Mouse (Mus musculus) heart, embryonic 16.5 days (tissue): ENCODE data around the gene Thada. TPM values are rescaled to one million over a fixed set of nuclear protein-coding genes. Genes with fewer than 3 reads are reported as not detected.

ENCODE experiments used
- ATAC-seq: fragments of 200-750 bp; cut with Nextera tagmentation; replicated peaks from 2 replicates; pipeline ENCODE4 v1.8.0; 2017; ENCODE audit warnings: moderate number of reproducible peaks; ENCODE audit not compliant: insufficient read depth, low FRiP score; ENCODE audit errors: extremely low read depth
- H3K27ac ChIP-seq: fragments of 300-500 bp; sonication (generic); 2 replicates; pipeline ENCODE4 v1.5.1; 2014; ENCODE audit warnings: mild to moderate bottlenecking, low read length, control low read depth, moderate library complexity
- H3K27me3 ChIP-seq: fragments of 300-500 bp; sonication (generic); 2 replicates; pipeline ENCODE4 v1.6.1; 2014; ENCODE audit warnings: low read length, mixed read lengths; ENCODE audit not compliant: control insufficient read depth, insufficient read depth
- H3K36me3 ChIP-seq: fragments of 300-500 bp; sonication (generic); 2 replicates; pipeline ENCODE4 v1.6.1; 2014; ENCODE audit not compliant: control insufficient read depth, insufficient read depth
- H3K4me1 ChIP-seq: fragments of 300-500 bp; sonication (generic); 2 replicates; pipeline ENCODE4 v1.6.1; 2014; ENCODE audit warnings: low read length, mixed read lengths; ENCODE audit not compliant: control insufficient read depth, insufficient read depth
- H3K4me2 ChIP-seq: fragments of 300-500 bp; sonication (generic); 2 replicates; pipeline ENCODE4 v1.6.1; 2014; ENCODE audit warnings: low read depth, mild to moderate bottlenecking, control low read depth, low read length
- H3K4me3 ChIP-seq: fragments of 300-500 bp; sonication (generic); 2 replicates; pipeline ENCODE4 v1.5.1; 2014; ENCODE audit warnings: mild to moderate bottlenecking, control low read depth, low read length
- H3K9ac ChIP-seq: fragments of 300-500 bp; sonication (generic); 2 replicates; pipeline ENCODE4 v1.6.1; 2014; ENCODE audit warnings: low read length, control low read depth
- H3K9me3 ChIP-seq: fragments of 300-500 bp; sonication (generic); replicated peaks from 2 replicates; pipeline ENCODE4 v1.6.1; 2016; ENCODE audit warnings: low read length; ENCODE audit not compliant: control insufficient read depth
- WGBS: fragments of 180-500 bp; shearing (Covaris S2); extraction: QIAGEN DNeasy Blood & Tissue Kit; methylation state at CpG from one replicate; pipeline ENCODE4 v1.1.7; 2014; 5-methylcytosine and 5-hydroxymethylcytosine counted together
- polyA plus RNA-seq: library from polyadenylated mRNA; unstranded; fragments of >200 nt; fragmentation: Nextera tagmentation; extraction: Ambion mirVana; gene quantifications from 2 replicates; pipeline ENCODE4 v1.2.1, GENCODE M21; 2015

Thada gene
- polyA plus RNA-seq: 4.8 and 5.3 TPM in 2 replicates

DNA sequence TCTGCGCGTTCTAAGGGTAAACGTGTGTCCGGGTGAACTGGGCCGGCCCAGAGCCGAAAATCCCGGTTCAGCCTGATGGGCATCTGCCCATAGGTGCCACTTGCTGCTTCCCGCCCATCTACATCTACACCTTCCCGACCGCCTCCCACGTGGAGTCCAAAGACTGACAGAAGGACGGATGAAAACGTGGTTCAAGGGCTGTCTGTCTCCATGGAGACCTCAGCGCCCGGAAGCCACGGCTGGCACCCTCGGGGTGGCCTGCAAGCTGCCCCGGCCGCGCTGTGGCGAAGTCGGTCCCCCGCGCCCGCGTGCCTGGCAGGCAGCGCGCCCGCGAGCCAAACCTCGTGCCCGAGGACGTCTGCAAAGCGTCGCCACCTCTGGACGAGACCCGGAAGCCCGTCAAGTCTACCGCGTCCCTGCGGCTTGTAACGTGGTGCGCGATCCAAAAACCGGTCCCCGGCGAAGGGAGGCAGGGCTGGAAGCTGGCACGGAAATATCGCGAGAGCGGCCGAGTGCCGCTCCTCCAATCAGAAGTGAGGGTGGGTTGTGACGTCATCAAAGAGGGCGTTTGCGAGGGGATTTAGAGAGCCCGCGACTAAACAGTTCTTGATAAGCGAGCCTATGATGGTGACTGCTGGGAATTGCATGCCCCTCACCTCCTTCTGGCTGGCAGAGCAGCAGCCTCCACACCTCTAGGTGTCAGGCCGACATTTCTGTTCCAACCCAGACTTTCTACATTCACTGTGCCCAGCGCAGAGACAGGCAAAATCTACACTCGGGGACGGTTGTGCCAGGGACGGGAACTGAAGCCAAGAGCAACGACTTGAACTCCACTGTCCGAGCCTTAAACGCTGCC is at the start of gene Thada:
Gene Thada (minus strand): TSS at position 453 of the 856 bp plus-strand sequence.
- no peaks in the 10 kb centered on the region for H3K27me3 ChIP-seq
- peaks cover 7% of the 10 kb centered on the region for H3K4me1 ChIP-seq
- ATAC-seq: peak; percentile 98
- H3K4me2 ChIP-seq: peak within 1 kb of the TSS; percentile 98
- peaks cover 4% of the 10 kb centered on the region for H3K36me3 ChIP-seq
- H3K27ac ChIP-seq: peak within 1 kb of the TSS; percentile 78
- no peaks in the 10 kb centered on the region for H3K9me3 ChIP-seq
- WGBS: under 1% methylated on average over 67 of the region's 67 CpGs
- H3K4me3 ChIP-seq: peak within 1 kb of the TSS; percentile 86
- H3K9ac ChIP-seq: peak within 1 kb of the TSS; percentile 91

GRCm38 (mm10) chr17:84512516-84513085 is 46.6 kb upstream of the Thada start:
- peak overlapping the region; percentile 79 for H3K4me3 ChIP-seq
- H3K27me3 ChIP-seq: no peaks in the 10 kb centered on the region
- peak overlapping the region; percentile 80 for H3K9ac ChIP-seq
- H3K36me3 ChIP-seq: no peaks in the 10 kb centered on the region
- no peak overlapping the region for H3K27ac ChIP-seq
- peaks cover 5% of the 10 kb centered on the region; the same call in 1 of the 2 replicates for H3K4me1 ChIP-seq
- ATAC-seq: no peak
- no peaks in the 10 kb centered on the region for H3K9me3 ChIP-seq
- WGBS: 38% methylated on average over 4 of the region's 4 CpGs
- peak overlapping the region; percentile 98 for H3K4me2 ChIP-seq

DNA sequence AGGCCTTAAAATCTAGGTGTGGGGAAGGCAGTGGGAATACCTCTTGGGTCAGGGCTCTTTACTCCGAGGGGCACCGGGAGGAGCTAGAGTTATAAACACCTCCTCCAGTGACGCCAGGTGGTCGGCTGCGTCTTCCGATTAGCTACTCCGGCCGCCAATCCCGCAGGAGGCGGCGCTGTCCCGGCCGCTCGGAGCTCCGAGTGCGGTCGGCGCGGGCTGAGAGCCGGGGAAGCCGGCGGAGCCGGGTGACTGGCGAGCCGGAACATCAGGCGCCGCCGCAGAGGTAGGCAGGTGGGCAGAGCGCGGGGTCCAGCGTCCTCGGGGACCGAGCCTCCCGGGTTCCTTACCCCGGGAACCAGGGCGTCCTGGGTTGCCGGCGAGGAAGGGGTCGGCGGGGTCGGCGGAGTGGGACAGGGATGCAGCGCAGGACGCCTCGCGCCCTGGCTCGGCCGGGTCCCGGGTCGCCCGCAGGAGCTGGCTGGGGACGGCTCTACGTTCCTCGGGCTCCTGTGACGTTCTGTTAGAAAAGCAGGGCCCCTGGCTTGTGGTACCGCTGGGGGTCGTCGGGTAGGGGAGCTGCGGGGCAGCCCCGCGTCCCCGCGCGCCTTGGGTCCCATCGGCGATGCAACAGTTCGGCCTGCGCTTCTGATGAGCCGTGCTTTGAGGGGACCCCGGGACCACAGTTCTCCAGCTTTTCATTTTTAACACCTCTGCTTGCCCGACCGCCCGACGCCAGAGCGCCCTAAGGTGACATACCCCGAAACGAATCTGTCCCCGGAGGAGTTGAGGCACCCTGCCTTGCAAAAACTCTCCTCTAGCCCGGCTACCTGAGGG is 45.9 kb upstream of the Thada start, which contains the start of gene Plekhh2:
Gene Plekhh2 (plus strand): TSS at position 214 of the 834 bp plus-strand sequence.
- Histone ChIP-seq H3K4me3 (peak within 1 kb of the TSS; percentile 79), H3K4me2 (peak within 1 kb of the TSS; percentile 98), H3K4me1 (peaks cover 5% of the 10 kb centered on the region; the same call in 1 of the 2 replicates), H3K36me3 (no peaks in the 10 kb centered on the region), H3K9me3 (no peaks in the 10 kb centered on the region), H3K9ac (peak within 1 kb of the TSS; percentile 80), H3K27ac (peak within 1 kb of the TSS; percentile 54), H3K27me3 (no peaks in the 10 kb centered on the region)
- under 1% methylated on average over 79 of the region's 79 CpGs for WGBS
- ATAC-seq: peak; percentile 82

DNA sequence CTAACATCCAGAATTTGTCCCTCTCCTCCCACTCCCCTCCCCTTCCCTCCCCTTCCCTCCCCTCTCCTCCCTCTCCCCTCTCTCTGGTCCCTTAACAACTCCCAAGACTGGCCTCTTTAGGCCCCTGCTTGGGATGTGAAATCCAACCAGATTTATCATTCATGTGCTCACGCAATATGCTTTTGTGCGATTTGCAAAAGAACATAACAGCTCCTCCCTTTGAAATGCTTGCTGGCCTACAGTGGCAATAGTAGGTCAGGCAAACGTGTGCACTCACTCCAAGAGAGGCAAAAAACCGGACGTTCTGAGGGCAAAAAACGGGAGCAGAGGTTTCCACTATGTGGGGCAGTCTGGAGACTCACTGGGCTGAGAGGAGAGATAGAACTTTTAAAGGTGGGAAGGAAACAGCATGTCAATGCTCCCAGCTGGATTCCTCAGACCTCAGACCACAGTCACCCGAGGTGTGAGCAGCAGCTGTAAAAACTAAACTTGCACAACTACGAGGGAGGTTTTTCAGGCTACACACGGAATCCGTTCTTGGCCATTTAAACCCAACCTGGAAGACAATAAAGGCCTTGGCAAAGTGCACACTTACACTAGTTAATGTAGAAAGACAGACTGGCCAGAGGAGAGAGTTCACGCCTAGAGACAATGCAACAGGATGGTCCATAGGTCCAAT is 45.1 kb upstream of the Thada start:
- Histone ChIP-seq H3K4me2 (peak overlapping the region; percentile 98), H3K9ac (peak overlapping the region; percentile 37), H3K27me3 (no peaks in the 10 kb centered on the region), H3K4me1 (peaks cover 5% of the 10 kb centered on the region; the same call in 1 of the 2 replicates), H3K27ac (peak overlapping the region; percentile 54), H3K9me3 (no peaks in the 10 kb centered on the region), H3K4me3 (peak overlapping the region; percentile 79), H3K36me3 (no peaks in the 10 kb centered on the region)
- WGBS: 41% methylated on average over 11 of the region's 11 CpGs
- ATAC-seq: 0 out of 2 replicates have a peak, but pooled peaks have one; percentile 7

DNA sequence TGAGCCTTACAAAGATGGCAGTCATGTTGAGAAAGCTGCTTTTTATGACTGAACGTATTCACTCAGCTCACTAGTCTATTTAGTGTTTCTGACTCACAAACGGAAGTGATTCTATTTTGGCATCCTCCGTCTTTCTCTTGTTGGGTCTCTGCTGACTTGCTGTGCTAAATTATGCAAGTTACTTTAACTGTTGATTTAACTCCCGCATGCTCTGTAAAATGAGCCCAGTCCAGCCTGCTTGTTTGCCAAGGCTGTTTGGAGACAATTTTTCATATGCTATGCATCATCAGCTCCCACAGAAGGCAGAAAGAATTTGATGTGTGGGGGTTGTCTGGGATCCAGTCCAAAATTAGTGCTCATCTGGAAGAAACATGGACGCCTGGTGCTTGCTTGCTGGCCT is 44.4 kb upstream of the Thada start:
- Histone ChIP-seq H3K4me2 (no peak overlapping the region), H3K27me3 (no peaks in the 10 kb centered on the region), H3K4me1 (peaks cover 5% of the 10 kb centered on the region; the same call in 1 of the 2 replicates), H3K27ac (peak overlapping the region; percentile 54), H3K9ac (no peak overlapping the region), H3K4me3 (no peak overlapping the region), H3K9me3 (no peaks in the 10 kb centered on the region), H3K36me3 (no peaks in the 10 kb centered on the region)
- 0 out of 2 replicates have a peak, but pooled peaks have one; percentile 11 for ATAC-seq
- WGBS: 36% methylated on average over 5 of the region's 5 CpGs

GRCm38 (mm10) chr17:84509176-84509575 is 43.2 kb upstream of the Thada start:
- ATAC-seq: no peak
- H3K27ac ChIP-seq: no peak overlapping the region

GRCm38 (mm10) chr17:84508736-84509135 is 42.7 kb upstream of the Thada start:
- H3K4me2 ChIP-seq: no peak overlapping the region
- 48% methylated on average over 3 of the region's 3 CpGs for WGBS
- H3K27me3 ChIP-seq: no peaks in the 10 kb centered on the region
- H3K9ac ChIP-seq: no peak overlapping the region
- peaks cover 5% of the 10 kb centered on the region; the same call in 1 of the 2 replicates for H3K4me1 ChIP-seq
- H3K36me3 ChIP-seq: no peaks in the 10 kb centered on the region
- H3K4me3 ChIP-seq: no peak overlapping the region
- no peak overlapping the region for H3K27ac ChIP-seq
- no peaks in the 10 kb centered on the region for H3K9me3 ChIP-seq
- no peak for ATAC-seq

More at GRCm38 (mm10) chr17:84509176-84509575, 43.2 kb upstream of the Thada start:
- Histone ChIP-seq H3K9ac (no peak overlapping the region), H3K27me3 (no peaks in the 10 kb centered on the region), H3K4me3 (no peak overlapping the region), H3K9me3 (no peaks in the 10 kb centered on the region), H3K36me3 (no peaks in the 10 kb centered on the region), H3K4me2 (no peak overlapping the region), H3K4me1 (peaks cover 5% of the 10 kb centered on the region; the same call in 1 of the 2 replicates)
- WGBS: 37% methylated on average over 4 of the region's 4 CpGs

DNA sequence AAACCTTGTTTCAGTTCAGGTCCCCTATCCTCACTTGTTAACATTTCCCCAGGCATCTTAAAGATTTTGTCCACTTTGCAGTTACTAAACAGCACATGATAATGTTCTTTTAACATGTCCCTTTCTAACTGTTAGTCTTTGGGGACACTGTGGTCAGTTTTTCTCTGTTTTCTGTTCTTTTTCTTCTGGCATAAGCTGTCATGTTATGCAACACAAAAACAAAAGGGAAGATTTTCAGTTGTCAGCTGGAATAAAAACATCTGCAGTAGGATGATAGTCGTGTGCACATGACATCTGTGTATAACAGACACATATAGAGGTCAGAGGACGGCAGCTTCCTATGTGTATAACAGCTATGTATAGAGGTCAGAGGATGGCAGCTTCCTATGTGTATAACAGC is 39.9 kb upstream of the Thada start:
- 50% methylated on average over 2 of the region's 2 CpGs for WGBS
- Histone ChIP-seq H3K4me3 (no peak overlapping the region), H3K4me1 (no peaks in the 10 kb centered on the region; the same call in 1 of the 2 replicates), H3K4me2 (no peak overlapping the region), H3K9ac (no peak overlapping the region), H3K27ac (no peak overlapping the region), H3K36me3 (no peaks in the 10 kb centered on the region), H3K27me3 (no peaks in the 10 kb centered on the region), H3K9me3 (no peaks in the 10 kb centered on the region)
- ATAC-seq: no peak
